Mouse (Mus musculus) cerebellum, adult 2 months (tissue): ENCODE measurements around the gene Gm128.

Experiments used
- CTCF ChIP-seq: fragments of 200-500 bp; IDR thresholded peaks from 2 replicates; pipeline ENCODE4 v1.5.1; 2011; ENCODE audit warnings: low read depth, mild to moderate bottlenecking, control low read depth, low read length, moderate library complexity, borderline replicate concordance; ENCODE audit not compliant: insufficient read depth
- POLR2A ChIP-seq: fragments of 200-500 bp; IDR thresholded peaks from 2 replicates; pipeline ENCODE4 v1.6.1; 2011; ENCODE audit warnings: low read length, control low read depth, borderline replicate concordance; ENCODE audit not compliant: insufficient read depth

GRCm38 (mm10) chr3:95223041-95223440 is 18.4 kb downstream of the Gm128 start:
- TF ChIP-seq POLR2A (no peak), CTCF (no peak)
